Mouse (Mus musculus): Measurements from ENCODE around the gene Esyt3.

DNA sequence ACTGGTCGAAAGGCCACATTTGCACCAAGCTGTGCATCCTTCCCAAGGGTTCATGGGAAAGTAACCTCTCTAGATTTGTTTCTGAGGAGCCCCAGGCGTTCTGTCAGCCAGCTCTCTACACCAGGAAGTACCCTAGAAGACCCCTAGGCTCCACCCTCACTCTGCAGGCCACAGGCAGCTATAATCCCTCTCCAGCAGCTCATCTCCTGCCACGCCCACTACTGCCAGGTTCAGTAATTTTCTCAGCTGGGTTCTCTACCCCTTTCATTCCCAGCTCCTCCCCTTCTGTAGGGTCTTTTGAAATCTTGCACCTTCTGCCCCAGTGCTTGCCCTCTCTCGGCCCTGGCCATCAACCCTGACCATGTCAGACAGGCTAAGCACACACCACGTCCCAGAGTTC lies 2.4 kb downstream of the Esyt3 start:
- TF ChIP-seq CTCF (IDR thresholded peaks at IDR 0.05; ENCODE audit: low read depth, low read length) (no peak), POLR2A (IDR thresholded peaks at IDR 0.05; ENCODE audit: insufficient read depth, low read length) (no peak)
